Mouse (Mus musculus): ENCODE measurements around the gene Fbxl5. TPM values are rescaled to one million over a fixed set of nuclear protein-coding genes. Genes with fewer than 3 reads are reported as not detected.
A peak's percentile ranks its signal among the peaks of the same experiment; 100 is the strongest.

Gene Fbxl5
- 55.1 and 56.4 TPM in 2 replicates for polyA plus RNA-seq (2015; fragmentation: Nextera tagmentation; extraction: Ambion mirVana)

DNA sequence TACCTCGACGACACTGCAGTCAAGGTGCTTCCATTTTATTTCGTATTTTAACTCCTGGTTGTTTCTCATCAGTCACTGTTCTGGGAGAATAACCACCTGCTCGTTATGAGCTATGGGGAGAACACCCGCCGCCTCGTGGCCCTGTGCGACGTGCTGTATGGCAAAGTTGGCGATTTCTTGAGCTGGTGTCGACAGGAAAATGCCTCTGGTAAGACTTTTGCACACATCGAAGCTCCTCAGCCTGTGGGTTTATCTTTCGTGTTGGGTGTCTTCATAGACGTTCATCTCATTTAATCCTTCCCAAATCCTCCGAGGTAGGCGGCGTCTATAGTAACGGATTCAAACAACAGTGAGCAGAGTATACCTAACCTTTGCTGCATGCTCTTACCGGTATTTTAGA, at the start of gene Fbxl5:
TSS of gene Fbxl5 (minus strand) at position 101 of the 400 bp plus-strand sequence.
- 82% methylated on average over 19 of the region's 19 CpGs for WGBS
- Histone ChIP-seq H3K9me3 (no peaks in the 10 kb centered on the region), H3K4me2 (no peak within 1 kb of the TSS)

DNA sequence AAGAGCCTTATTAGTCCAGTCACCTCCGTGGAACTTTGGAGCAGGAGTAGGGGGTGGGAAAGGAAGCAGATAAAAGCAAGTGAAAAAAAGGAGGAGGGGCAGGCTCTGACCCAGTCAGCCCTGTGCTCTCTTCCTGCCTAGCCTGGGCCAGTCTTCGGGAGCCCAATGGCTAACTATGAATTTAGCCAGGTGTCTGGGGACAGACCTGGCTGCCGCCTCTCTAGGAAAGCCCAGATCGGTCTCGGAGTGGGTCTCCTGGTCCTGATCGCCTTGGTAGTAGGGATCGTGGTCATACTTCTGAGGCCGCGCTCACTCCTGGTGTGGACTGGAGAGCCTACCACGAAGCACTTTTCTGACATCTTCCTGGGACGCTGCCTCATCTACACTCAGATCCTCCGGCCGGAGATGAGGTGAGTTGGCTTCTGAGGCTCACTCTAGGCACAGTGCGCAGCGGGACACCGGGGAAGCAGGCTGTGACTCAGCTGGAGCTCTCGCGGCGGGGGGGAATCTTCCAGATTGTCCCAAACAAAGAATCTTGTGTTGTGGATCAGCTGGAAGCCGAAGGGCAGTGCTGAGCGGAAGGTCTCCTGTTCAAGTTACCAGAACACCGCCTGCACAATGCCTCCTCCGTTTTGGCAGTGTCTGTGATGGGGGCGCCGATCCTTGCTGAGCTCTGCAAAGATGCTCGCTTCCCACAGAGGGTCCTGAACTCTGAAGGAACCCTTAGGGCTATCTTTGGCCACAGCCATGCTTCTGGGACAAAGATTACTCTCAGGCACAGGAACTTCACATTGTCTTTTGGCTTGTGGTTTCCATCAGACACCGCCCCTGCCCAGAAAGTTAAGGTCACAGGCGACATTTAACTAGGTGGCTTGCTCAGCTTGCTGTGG, 47.5 kb upstream of the Fbxl5 start:
- 5% methylated on average over 28 of the region's 28 CpGs for WGBS
- no peaks in the 10 kb centered on the region for H3K27me3 ChIP-seq (replicated peaks)
- no peak overlapping the region for H3K9ac ChIP-seq
- peak overlapping the region; percentile 42 for H3K4me3 ChIP-seq (replicated peaks)
- ATAC-seq (ENCODE audit: insufficient read depth, low FRiP score, low read depth) = peak; percentile 73
- no peaks in the 10 kb centered on the region for H3K9me3 ChIP-seq
- peak overlapping the region; percentile 31; the same call in 1 of the 2 replicates for H3K27ac ChIP-seq
- H3K36me3 ChIP-seq = no peaks in the 10 kb centered on the region
- peak overlapping the region; percentile 64 for H3K4me2 ChIP-seq
- peaks cover 7% of the 10 kb centered on the region; the same call in 1 of the 2 replicates for H3K4me1 ChIP-seq

More for the DNA sequence above, at the start of gene Fbxl5:
- H3K27me3 ChIP-seq (replicated peaks) = no peaks in the 10 kb centered on the region
- H3K27ac ChIP-seq = no peak within 1 kb of the TSS
- no peak for ATAC-seq (ENCODE audit: insufficient read depth, low FRiP score, low read depth)
- no peaks in the 10 kb centered on the region for H3K36me3 ChIP-seq
- H3K9ac ChIP-seq = no peak within 1 kb of the TSS
- no peak within 1 kb of the TSS for H3K4me3 ChIP-seq (replicated peaks)
- H3K4me1 ChIP-seq = peaks cover 2% of the 10 kb centered on the region; the same call in 1 of the 2 replicates

DNA sequence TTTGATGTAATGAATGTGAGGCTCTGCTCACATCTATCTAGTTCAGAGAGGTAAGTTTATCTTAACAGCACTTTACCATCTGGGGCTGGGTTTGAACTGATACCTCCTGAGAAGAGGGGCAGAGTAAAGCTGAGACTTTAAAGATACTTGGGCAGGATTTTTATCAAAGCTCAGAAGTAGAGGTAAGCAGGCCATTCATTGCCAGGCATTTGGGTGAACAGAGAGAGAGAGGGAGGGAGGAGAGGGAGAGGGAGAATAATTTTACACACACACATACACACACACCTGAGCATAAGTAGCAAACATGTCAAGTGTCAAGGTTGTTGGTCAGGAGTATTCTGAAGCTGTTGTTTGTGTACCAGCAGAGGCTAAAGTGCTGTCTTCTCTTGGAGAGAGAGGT, 46.8 kb upstream of the Fbxl5 start, which contains the start of gene Cd38:
TSS of gene Cd38 (plus strand) at position 301 of the 400 bp plus-strand sequence.
- H3K9me3 ChIP-seq = no peaks in the 10 kb centered on the region
- H3K9ac ChIP-seq = no peak within 1 kb of the TSS
- peak within 1 kb of the TSS; percentile 31; the same call in 1 of the 2 replicates for H3K27ac ChIP-seq
- H3K27me3 ChIP-seq (replicated peaks) = no peaks in the 10 kb centered on the region
- ATAC-seq (ENCODE audit: insufficient read depth, low FRiP score, low read depth) = no peak
- peak within 1 kb of the TSS; percentile 64 for H3K4me2 ChIP-seq
- H3K4me3 ChIP-seq (replicated peaks) = peak within 1 kb of the TSS; percentile 42
- peaks cover 7% of the 10 kb centered on the region; the same call in 1 of the 2 replicates for H3K4me1 ChIP-seq
- no peaks in the 10 kb centered on the region for H3K36me3 ChIP-seq

DNA sequence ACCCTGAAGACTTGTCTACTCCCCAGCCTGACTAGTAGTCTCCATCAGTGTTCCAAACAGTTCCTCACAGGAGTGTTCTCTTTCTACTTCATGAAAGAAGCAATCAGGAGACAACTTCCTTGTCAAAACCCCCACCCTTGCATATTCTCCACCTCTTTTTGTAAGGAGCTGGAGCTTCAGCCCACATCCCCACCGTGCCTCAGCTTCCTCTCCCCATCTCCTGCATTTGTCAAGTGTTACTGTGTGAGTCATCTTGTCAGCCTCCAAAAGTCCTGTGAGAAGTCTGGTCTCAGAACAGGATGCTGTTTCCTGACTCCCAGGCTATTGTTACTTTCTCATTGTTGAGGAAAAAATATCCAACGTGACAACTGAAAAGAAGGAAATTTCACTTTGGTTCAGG, 43.9 kb upstream of the Fbxl5 start:
- Histone ChIP-seq H3K4me3 (replicated peaks) (no peak overlapping the region), H3K4me2 (no peak overlapping the region), H3K36me3 (no peaks in the 10 kb centered on the region), H3K27me3 (replicated peaks) (no peaks in the 10 kb centered on the region), H3K27ac (no peak overlapping the region), H3K9ac (no peak overlapping the region), H3K9me3 (no peaks in the 10 kb centered on the region), H3K4me1 (peaks cover 7% of the 10 kb centered on the region; the same call in 1 of the 2 replicates)
- no peak for ATAC-seq (ENCODE audit: insufficient read depth, low FRiP score, low read depth)
- WGBS = 56% methylated on average over 2 of the region's 2 CpGs

DNA sequence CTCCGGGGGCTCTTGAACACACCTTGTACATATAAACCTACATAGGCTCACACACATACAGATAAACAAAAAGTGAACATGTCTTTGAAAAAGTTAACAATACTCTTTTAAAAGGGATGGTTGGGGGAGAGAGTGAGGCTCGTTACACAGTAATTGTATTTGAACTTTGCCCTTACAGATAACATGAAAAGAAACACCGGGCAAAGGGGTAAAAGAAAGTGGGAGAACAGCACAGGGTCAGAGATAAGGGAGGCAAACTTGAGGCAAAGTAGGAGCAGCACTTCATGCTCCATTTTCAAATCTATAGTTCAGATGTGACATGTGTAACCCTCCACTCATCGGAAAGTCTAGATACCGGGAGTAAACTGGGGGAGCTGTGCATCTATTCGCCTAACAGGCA, 42.2 kb upstream of the Fbxl5 start:
- H3K4me1 ChIP-seq = no peaks in the 10 kb centered on the region
- H3K27ac ChIP-seq = 0 out of 2 replicates have a peak overlapping the region, but pooled peaks have one; percentile 31
- WGBS = 44% methylated on average over 6 of the region's 6 CpGs
- H3K36me3 ChIP-seq = no peaks in the 10 kb centered on the region
- H3K4me2 ChIP-seq = no peak overlapping the region
- ATAC-seq (ENCODE audit: insufficient read depth, low FRiP score, low read depth) = 0 out of 2 replicates have a peak, but pooled peaks have one; percentile 29
- H3K9ac ChIP-seq = no peak overlapping the region
- H3K4me3 ChIP-seq (replicated peaks) = no peak overlapping the region
- no peaks in the 10 kb centered on the region for H3K9me3 ChIP-seq
- no peaks in the 10 kb centered on the region for H3K27me3 ChIP-seq (replicated peaks)

DNA sequence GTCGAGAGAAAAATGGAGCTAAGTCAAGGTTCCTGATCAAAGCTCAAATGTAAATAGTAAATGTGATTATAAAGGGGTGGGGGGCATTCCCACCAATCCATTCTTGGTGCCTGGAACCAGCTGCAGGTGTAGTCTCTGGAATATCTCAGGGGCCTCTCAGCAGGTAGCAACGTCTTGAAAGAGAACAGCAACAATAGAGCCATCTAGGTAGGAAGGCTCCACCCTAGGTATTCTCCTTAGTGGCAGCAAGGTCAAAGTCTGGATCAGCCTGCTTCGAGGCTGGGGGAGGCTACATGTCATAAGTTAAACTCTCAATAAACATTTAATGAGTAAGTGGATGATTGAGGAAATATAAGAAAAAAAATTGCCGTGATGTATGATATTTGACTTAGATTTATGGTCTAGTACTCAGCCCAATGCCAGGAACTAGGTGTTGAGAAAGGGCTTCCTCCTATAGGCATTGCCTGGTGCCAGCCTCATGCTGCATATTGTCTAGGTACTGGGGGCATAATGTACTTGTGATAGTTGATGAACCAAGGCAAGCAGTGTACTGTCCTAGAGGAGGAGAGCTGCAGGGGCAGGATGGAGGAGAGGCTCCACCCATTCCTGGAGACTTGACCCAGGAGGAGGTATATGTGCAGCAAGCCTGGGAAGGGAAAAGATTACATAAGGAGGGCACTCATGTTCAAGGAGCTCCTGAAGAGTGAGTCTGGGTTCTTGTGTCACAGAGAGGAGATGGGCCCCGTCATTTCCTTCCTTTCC, 39.4 kb upstream of the Fbxl5 start:
- H3K9ac ChIP-seq = no peak overlapping the region
- no peaks in the 10 kb centered on the region for H3K9me3 ChIP-seq
- no peaks in the 10 kb centered on the region for H3K36me3 ChIP-seq
- no peaks in the 10 kb centered on the region for H3K4me1 ChIP-seq
- no peak; the same call in 1 of the 2 replicates for ATAC-seq (ENCODE audit: insufficient read depth, low FRiP score, low read depth)
- H3K27ac ChIP-seq = peak overlapping the region; percentile 21; the same call in 1 of the 2 replicates
- no peak overlapping the region for H3K4me2 ChIP-seq
- no peak overlapping the region for H3K4me3 ChIP-seq (replicated peaks)
- no peaks in the 10 kb centered on the region for H3K27me3 ChIP-seq (replicated peaks)
- 50% methylated on average over 5 of the region's 5 CpGs for WGBS

DNA sequence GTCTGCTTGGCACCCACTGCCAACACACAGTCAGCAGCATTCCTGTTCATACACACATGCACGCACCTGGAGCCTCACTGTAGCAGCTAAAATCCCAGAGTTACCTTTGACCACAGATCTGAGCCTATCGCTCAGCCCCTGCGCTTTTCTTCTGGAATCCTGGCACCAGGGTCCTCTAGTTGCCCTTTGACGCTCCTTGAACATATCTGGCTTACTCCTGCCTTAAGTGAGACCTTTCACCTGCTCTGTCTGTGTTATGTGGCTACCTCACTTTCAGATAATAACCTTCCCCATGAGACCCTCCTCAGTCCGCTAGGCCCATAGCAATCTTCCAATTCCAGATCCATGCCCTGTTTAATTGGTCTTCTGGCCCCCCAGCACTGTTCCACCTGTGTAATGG, 38.7 kb upstream of the Fbxl5 start:
- ATAC-seq (ENCODE audit: insufficient read depth, low FRiP score, low read depth) = no peak
- Histone ChIP-seq H3K36me3 (no peaks in the 10 kb centered on the region), H3K27ac (peak overlapping the region; percentile 21), H3K4me1 (no peaks in the 10 kb centered on the region), H3K4me2 (no peak overlapping the region), H3K9me3 (no peaks in the 10 kb centered on the region), H3K27me3 (replicated peaks) (no peaks in the 10 kb centered on the region), H3K4me3 (replicated peaks) (no peak overlapping the region), H3K9ac (no peak overlapping the region)
- WGBS = 86% methylated on average over 5 of the region's 5 CpGs

DNA sequence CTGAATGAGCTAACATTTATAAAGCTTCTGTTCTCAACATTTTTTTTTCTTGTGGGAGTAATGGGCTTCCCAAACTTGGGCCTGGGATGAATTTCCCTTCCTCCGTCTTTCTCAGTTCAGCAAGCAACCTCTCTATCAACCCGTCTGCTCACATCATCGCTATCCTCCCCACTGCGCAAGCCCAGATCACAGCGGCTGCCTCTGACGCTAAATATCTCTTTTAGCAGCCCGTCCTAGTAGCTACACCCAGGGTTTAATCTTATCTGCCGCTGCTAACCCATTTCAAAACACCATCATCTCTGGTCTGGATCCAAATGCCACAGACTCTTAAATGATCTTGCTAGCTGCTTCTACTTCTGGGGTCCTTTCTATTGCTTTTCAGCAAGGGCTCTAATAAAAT, 38.2 kb upstream of the Fbxl5 start:
- no peak overlapping the region for H3K27ac ChIP-seq
- no peak overlapping the region for H3K4me3 ChIP-seq (replicated peaks)
- 81% methylated on average over 8 of the region's 8 CpGs for WGBS
- no peak overlapping the region for H3K9ac ChIP-seq
- H3K4me2 ChIP-seq = no peak overlapping the region
- no peaks in the 10 kb centered on the region for H3K36me3 ChIP-seq
- no peaks in the 10 kb centered on the region for H3K9me3 ChIP-seq
- no peaks in the 10 kb centered on the region for H3K27me3 ChIP-seq (replicated peaks)
- no peaks in the 10 kb centered on the region for H3K4me1 ChIP-seq
- no peak for ATAC-seq (ENCODE audit: insufficient read depth, low FRiP score, low read depth)

DNA sequence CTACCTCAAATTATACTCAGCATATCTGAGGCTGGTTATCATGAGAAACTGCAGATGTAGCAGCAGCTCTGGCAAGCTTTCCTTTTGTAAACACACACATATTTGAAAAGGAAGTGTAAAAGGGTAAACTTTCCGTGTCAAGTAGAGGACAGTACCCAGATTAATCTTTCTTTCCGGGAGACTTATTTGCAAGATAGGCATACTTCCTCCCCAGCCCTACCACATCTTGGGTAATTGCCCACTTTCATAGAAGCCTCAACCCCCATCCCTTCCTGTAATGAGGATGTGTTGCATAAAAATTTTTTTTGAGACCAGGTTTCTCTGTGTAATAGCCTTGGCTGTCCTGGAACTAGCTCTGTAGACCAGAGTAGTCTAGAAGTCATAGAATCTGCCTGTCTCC, 34.3 kb upstream of the Fbxl5 start:
- H3K9ac ChIP-seq = no peak overlapping the region
- no peak overlapping the region for H3K4me3 ChIP-seq (replicated peaks)
- peak; percentile 22; the same call in 1 of the 2 replicates for ATAC-seq (ENCODE audit: insufficient read depth, low FRiP score, low read depth)
- no peaks in the 10 kb centered on the region for H3K4me1 ChIP-seq
- H3K27me3 ChIP-seq (replicated peaks) = no peaks in the 10 kb centered on the region
- 0 out of 2 replicates have a peak overlapping the region, but pooled peaks have one; percentile 35 for H3K27ac ChIP-seq
- H3K9me3 ChIP-seq = no peaks in the 10 kb centered on the region
- H3K36me3 ChIP-seq = no peaks in the 10 kb centered on the region
- WGBS = 11% methylated on average over 2 of the region's 2 CpGs
- H3K4me2 ChIP-seq = no peak overlapping the region

DNA sequence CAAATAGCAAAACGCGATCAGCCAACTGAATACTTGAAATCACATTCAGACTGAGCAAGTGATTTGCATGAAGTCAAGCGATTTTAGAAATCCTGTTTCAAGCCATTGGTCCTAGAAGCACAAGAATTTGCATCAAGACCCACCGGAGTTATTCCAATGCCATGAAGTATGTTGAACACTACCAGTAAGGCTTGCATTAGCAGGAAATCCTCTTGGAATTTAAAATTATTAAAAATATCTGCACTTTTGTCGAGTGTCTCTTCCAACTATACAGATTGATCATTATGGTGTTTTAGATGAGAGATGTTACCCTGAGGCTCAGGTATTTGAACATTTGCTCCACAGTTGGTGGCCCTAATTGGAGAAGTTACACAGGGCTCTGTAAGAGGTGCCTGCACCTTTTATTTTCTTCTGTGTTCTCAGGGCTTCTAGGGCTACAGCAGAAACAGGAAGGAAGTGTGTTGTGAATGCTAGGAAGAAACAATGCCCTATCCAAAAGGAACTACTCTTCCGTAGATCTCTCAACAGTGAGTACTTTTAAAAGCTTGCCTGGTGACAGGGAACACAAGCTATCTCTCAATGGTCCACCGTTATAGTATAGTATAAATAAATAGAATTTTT, 32.5 kb upstream of the Fbxl5 start:
- no peaks in the 10 kb centered on the region for H3K9me3 ChIP-seq
- H3K4me3 ChIP-seq (replicated peaks) = no peak overlapping the region
- 76% methylated on average over 7 of the region's 7 CpGs for WGBS
- H3K27ac ChIP-seq = peak overlapping the region; percentile 28; the same call in 1 of the 2 replicates
- no peaks in the 10 kb centered on the region for H3K27me3 ChIP-seq (replicated peaks)
- H3K9ac ChIP-seq = no peak overlapping the region
- no peaks in the 10 kb centered on the region for H3K4me1 ChIP-seq
- no peak overlapping the region for H3K4me2 ChIP-seq
- H3K36me3 ChIP-seq = no peaks in the 10 kb centered on the region
- no peak for ATAC-seq (ENCODE audit: insufficient read depth, low FRiP score, low read depth)

DNA sequence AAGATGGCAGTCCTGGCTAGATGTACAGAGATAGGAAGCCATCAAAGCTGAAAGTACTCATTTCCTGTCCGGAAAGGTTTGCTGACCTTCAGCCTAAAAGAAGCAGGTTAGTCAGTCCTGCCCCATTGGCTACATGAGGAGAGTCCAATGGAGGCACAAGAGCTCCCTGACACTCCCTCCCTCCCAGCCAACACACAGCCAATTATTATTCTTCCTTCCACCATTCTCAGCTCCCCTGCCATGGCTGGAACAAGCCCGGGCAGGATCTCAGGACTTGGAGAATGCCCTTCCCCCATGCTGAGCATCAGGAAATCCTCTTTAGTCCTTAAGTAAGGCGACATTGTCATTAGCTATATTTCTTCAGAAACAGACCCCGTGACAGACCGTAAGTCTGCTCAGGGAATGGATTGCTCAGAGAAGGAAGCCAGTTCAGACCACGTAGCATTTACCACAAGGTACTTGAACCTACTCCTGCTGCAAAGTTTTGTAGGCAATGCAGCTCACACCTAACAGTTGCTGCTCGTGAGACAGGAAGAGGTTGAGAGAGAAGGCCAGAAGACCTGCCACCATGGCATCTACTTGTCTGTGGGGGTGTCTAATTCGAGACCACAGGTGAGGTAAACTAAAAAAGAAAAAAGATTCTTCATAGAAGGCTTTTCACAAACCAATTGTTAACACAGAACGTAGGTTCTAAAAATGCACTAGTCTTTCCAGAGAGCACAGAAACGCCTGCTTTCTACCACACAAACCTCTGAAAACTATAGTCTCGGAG, 31.8 kb upstream of the Fbxl5 start:
- ATAC-seq (ENCODE audit: insufficient read depth, low FRiP score, low read depth) = no peak
- 74% methylated on average over 11 of the region's 11 CpGs for WGBS
- no peaks in the 10 kb centered on the region for H3K9me3 ChIP-seq
- no peaks in the 10 kb centered on the region for H3K4me1 ChIP-seq
- peak overlapping the region; percentile 28; the same call in 1 of the 2 replicates for H3K27ac ChIP-seq
- H3K4me2 ChIP-seq = no peak overlapping the region
- no peak overlapping the region for H3K4me3 ChIP-seq (replicated peaks)
- H3K27me3 ChIP-seq (replicated peaks) = no peaks in the 10 kb centered on the region
- no peak overlapping the region for H3K9ac ChIP-seq
- no peaks in the 10 kb centered on the region for H3K36me3 ChIP-seq

All from stomach, embryonic 15.5 days (tissue).